Mouse (Mus musculus) effector memory CD4-positive, alpha-beta T cell, adult 5 months (primary cell): Measurements from ENCODE around the gene Snx32. TPM values are rescaled to one million over a fixed set of nuclear protein-coding genes. Genes with fewer than 3 reads are reported as not detected.

Experiments
- polyA plus RNA-seq: library from polyadenylated mRNA; unstranded; fragments of 100-300 nt; shearing (Covaris generic); gene quantifications from one replicate; pipeline ENCODE4 v1.2.1, GENCODE M21; 2017

Gene Snx32
- polyA plus RNA-seq: 3.8 TPM

DNA sequence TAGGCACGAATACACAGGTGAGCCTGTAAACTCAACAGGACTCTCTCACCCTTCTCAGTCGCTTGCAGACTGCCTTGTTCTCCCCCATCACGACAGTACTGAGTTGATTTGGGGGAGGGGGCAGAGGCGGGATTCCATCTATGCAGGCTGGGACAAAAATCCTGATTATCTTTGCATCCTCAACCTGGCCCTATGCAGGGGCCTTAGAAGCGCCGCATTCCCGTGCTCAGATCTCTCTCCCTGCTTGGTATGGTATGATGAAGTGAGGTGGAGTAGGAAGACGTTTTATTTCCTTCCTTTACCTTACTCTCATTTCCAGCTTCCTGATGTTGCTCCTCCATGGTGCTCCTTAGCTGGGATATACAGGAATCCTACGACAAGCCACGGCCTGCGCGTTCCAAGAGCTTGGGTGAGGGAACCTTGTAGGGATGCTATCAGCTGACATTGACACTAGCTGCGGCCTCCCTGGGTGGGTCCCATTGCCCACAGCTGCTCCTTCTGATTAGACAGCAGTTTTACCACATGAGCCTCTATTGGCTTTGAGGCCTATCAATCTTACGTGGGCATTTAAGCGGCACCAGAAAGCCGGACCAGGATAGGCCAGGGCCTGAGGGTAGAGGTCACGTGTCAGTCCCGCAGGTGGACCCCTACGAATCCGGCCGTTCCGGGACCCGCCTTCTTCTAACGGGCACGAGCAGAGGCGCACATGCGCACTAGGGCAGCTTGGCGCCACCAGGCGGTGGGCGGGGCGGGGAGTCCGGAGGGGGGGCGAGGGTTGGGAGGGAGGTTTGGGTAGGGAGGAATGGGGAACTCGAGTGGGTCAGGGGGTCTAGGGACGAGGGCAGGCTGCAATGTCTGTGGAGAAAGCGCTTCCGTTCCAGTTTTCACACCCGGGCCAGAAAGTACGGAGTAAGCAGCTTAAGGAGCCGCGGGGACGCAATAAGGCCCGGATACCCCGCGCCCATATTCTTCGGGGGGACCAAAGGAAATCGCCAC is at the start of gene Snx32:
Snx32 (minus strand) TSS at position 508 of the 996 bp plus-strand sequence.

DNA sequence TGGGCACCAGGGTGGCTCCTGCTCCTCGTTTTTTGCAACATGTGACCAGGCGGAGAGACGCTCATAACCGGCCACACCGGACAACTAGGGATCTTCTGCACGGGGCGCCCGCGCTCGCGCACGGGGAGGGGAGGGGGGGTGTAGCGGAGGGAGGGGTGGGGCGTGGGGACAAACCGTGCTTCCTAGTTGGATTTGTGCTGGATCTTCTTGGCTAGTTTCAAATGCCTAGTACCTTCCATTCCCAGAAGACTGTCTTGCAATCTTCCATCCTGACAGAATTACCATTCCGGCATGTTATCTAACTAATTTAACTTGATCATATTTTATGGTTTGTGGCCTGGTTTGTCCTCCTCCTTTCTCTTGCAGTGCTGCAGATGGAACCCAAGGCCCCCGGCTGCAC is 6.7 kb downstream of the Snx32 start, which contains the start of gene 1700020D05Rik:
1700020D05Rik (minus strand) TSS at position 101 of the 400 bp plus-strand sequence.

DNA sequence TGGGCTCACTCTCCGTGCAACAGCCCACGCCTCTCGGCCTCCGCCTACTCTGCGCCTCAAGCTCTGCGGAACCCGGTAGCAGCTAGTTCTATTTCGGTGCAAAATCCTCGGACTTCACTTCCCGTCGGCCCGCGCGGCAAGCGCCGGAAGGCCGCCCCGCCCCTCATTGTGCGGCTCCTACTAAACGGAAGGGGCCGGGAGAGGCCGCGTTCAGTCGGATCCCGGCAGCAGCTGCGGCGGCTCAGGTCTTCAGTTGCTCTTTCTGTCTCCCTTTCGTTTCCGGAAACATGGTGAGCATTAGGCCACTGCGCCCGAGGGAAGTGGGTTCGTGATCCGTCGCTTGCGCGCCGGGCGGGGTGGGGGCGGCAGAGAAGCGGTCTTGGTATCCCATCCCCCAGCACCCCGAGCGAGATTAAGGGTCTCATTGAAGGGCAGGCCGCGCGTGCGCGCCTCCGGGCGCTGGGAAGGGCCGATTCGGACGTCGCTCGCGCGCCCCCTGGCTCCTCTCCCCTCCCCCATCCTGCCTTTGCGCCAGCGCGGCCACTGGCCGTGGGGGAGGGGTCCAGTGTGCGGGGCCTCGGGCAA is 19.9 kb downstream of the Snx32 start, which contains the start of gene Cfl1:
Cfl1 (plus strand) TSS at position 143 of the 585 bp plus-strand sequence.

DNA sequence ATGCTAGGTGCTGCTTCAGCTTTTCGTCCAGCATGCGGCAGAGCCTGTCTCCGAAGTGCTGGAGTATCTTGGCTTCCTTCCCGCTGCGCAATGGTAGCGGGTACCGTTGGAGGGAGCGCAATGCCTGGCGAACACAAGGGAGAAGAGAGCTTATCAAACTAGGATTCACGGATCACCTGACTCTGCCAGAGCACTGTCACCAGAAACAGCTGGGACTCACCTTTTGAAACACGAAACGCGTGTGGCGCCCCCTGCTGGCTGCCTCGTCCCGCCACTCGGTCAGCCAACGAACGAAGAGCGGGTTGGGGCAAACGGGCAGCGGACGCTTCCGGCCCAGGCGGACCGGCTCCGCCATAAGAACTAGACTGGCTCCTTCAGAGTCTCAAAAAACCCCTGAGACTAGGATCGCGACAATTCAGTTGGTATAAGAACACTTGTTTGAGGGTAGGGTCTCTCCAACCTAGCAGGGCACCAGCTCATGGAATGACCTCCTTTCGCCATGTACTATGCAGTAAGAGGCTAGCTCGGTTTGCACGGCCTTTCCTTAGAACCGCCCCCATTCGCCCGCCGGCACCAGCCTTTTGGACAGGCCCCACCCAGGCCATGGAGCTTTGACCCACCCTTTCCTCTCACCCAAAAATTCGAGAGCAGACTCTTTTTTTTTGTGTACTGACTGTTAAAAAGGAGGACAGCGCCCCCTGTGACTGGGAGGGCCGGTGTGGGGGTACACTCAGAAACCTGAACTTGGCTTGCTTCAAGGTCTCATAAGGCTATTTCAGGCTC is 22.4 kb downstream of the Snx32 start, which contains the start of gene Mus81:
Mus81 (minus strand) TSS at position 635 of the 783 bp plus-strand sequence.

DNA sequence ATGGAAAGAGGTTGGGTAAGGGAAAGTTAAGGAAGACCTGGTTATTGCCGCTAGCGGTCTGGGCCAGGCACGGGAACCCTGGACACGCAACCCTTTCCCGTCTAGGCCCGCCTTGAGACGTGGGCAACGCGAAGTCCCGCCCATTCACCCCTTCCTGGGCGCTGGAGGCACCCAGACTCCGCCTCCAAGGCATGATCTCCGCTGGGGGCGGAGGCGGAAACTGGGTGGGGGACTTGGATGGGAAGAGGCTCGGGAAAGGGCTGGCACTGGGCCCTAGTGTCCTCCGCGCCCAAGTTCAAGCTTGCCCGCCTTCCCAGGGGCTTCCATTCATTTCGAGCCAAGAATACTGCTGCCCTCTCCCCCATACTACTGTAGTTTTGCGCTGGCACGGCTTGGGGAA is 36.6 kb downstream of the Snx32 start, which contains the start of gene Efemp2:
Efemp2 (plus strand) TSS at position 235 of the 400 bp plus-strand sequence.

DNA sequence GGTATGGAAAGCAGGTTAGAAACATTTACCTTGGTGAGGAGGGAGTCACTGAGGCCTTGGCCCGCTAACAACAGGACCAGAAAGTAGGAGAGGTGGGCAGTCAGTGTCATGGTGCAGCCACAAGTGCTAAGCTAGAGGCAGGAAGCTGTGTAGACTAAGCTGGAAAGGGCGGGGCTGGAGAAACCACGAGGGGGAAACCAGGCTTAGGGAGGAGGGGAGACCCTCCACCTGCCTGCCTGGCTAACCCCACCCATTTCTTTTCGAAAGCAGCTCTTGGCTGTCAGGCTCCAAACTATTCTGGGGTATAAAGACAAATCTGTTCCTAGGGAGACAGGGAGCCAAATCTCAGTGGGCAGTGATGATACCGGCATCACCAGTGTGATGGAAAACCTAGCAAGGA is 42.0 kb downstream of the Snx32 start, which contains the start of gene Ctsw:
Ctsw (minus strand) TSS at position 134 of the 400 bp plus-strand sequence.

DNA sequence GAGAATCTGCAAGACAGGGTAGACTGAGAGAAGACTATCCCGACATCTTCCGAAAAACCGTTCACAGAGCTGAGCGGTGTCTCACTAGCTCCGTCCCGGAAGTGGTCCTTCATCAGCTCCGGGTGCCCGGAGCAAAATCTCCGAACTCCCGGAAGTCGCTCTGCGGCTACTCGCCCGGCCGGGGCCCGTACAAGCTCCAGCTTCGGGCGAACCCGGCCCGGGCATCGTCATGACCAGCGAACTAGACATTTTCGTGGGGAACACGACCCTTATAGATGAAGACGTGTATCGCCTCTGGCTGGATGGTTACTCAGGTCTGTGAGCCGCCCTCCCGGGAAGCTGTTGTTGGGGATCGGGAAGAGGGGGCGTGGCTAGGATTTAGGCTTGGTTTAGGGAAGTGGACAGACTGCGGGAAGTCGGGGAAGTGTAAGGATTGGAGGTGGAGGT is 49.9 kb downstream of the Snx32 start, which contains the start of gene Fibp:
Fibp (plus strand) TSS at position 151 of the 447 bp plus-strand sequence.

DNA sequence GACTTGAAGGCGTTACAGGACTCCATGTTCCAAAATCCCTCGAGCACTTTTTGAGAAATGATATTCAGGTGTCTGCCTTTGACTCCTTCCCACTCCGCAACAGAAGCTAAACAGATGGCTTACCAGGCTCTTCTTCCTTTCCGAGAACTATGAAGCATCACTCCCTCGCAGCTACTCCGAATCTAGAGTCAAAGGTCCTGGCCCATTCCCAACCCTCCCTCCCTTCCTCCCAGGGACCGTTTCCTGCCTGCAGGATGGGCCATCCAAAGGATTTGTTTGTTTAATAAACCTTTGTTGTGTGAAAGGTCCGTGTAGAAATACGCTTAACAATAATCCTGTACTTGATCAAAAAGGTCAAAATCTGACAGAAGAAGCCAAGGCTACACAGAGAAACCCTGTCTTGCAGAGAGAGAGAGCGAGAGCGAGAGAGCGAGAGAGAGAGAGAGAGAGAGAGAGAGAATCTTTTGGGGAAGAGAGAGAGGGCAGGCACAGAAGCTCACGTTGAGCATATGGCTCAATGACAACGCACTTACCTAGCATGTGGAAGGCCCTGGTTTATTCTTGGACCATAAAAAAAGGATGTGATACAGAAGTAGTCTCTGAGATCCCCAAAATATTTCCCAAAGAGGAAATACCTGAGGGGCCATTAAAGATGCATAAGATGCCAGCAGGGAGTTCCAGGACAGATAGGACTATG is 52.4 kb downstream of the Snx32 start, which contains the start of gene Ccdc85b:
Ccdc85b (minus strand) TSS at position 149 of the 697 bp plus-strand sequence.

DNA sequence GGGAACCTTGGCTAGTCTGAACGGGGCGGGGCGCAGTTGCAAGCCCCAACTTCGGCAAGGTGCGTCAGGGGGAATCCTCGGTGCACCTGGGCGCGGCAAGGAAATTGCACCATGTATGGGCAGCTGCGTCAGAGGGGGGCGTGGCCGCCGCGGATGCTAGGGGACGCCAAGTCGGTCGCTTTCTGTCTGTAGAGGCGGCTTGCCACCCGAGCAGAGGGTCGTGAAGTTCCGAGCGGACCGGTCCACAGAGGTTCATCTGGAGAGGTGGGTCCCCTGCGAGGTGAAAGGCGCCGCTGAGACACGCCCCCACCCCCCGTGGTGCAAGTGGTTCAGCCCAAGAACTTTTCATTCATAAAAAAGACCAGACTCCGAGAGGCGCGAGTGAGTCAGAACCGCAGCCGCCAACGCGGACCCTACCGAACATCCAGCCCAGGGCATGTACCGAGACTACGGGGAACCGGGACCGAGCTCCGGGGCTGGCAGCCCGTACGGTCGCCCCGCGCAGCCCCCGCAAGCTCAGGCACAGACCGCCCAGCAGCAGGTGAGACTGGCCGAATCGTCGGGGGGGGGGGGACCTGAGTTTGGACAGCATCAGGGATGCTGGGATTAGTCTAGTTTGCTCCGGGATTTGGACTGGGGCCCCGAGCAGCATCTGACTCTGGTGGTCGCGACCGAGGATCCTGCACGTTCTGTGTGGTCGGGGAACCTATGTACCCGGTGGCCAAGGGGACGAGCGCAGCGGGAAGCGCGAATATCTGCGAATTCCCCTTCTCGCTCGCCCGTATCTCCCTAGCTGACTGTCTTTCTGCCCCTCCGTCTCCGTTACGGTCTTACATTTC is 62.6 kb downstream of the Snx32 start, which contains the start of gene Fosl1:
Fosl1 (plus strand) TSS at position 33 of the 839 bp plus-strand sequence.

Other genes with a start within 250 kb of the Snx32 start
- 95.2 TPM for gene Pacs1, start 237.4 kb downstream of the Snx32 start, polyA plus RNA-seq
- gene Sf3b2, start 215.1 kb downstream of the Snx32 start, polyA plus RNA-seq: 294 TPM
- not detected for gene Gal3st3, start 212.2 kb downstream of the Snx32 start, polyA plus RNA-seq
- not detected for gene Catsper1, start 174.8 kb downstream of the Snx32 start, polyA plus RNA-seq
- 0.65 TPM for gene Cst6, start 161.0 kb downstream of the Snx32 start, polyA plus RNA-seq
- 35.1 TPM for gene Eif1ad, start 143.8 kb downstream of the Snx32 start, polyA plus RNA-seq
- gene Banf1, start 143.4 kb downstream of the Snx32 start, polyA plus RNA-seq: 156 TPM
- 218 TPM for gene Sart1, start 121.8 kb downstream of the Snx32 start, polyA plus RNA-seq
- gene Tsga10ip, start 108.0 kb downstream of the Snx32 start, polyA plus RNA-seq: not detected
- gene Drap1, start 85.6 kb downstream of the Snx32 start, polyA plus RNA-seq: 175 TPM
- gene AI837181, start 85.4 kb downstream of the Snx32 start, polyA plus RNA-seq: 24.5 TPM
- gene Fosl1, start 63.0 kb downstream of the Snx32 start, polyA plus RNA-seq: 0.77 TPM
- gene Ccdc85b, start 52.6 kb downstream of the Snx32 start, polyA plus RNA-seq: 4.4 TPM
- 68.1 TPM for gene Fibp, start 49.9 kb downstream of the Snx32 start, polyA plus RNA-seq
- gene Ctsw, start 42.0 kb downstream of the Snx32 start, polyA plus RNA-seq: 191 TPM
- 0.86 TPM for gene Efemp2, start 36.6 kb downstream of the Snx32 start, polyA plus RNA-seq
- gene Mus81, start 22.1 kb downstream of the Snx32 start, polyA plus RNA-seq: 24.6 TPM
- gene Cfl1, start 20.1 kb downstream of the Snx32 start, polyA plus RNA-seq: 2,701 TPM
- not detected for gene 1700020D05Rik, start 6.8 kb downstream of the Snx32 start, polyA plus RNA-seq
- gene Ovol1, start 50.1 kb upstream of the Snx32 start, polyA plus RNA-seq: not detected
- 8.2 TPM for gene Ap5b1, start 57.5 kb upstream of the Snx32 start, polyA plus RNA-seq
- gene Rnaseh2c, start 91.3 kb upstream of the Snx32 start, polyA plus RNA-seq: 84.3 TPM
- gene Kat5, start 99.7 kb upstream of the Snx32 start, polyA plus RNA-seq: 66.5 TPM
- 279 TPM for gene Rela, start 126.9 kb upstream of the Snx32 start, polyA plus RNA-seq
- 174 TPM for gene Sipa1, start 153.2 kb upstream of the Snx32 start, polyA plus RNA-seq
- 58.1 TPM for gene Map3k11, start 178.2 kb upstream of the Snx32 start, polyA plus RNA-seq
- gene Pcnx3, start 178.4 kb upstream of the Snx32 start, polyA plus RNA-seq: 45.2 TPM
- 2.7 TPM for gene Kcnk7, start 193.8 kb upstream of the Snx32 start, polyA plus RNA-seq
- 44.6 TPM for gene Ehbp1l1, start 215.8 kb upstream of the Snx32 start, polyA plus RNA-seq
- gene Fam89b, start 219.1 kb upstream of the Snx32 start, polyA plus RNA-seq: 73.6 TPM
- 0.65 TPM for gene Ltbp3, start 230.4 kb upstream of the Snx32 start, polyA plus RNA-seq